Mouse (Mus musculus) liver, embryonic 14.5 days (tissue): ENCODE data around the gene Slc17a7.
"Not testable (repeated sequence)": the region's sequence is repeated elsewhere in the genome, so short reads cannot be mapped to it uniquely, and the experiment has no call there.

ENCODE experiments used
- CTCF ChIP-seq: IDR thresholded peaks from 2 replicates; pipeline ENCODE4 v1.5.1; 2016; ENCODE audit warnings: antibody characterized with exemption, low read depth, control low read depth
- EP300 ChIP-seq: IDR thresholded peaks from 2 replicates; pipeline ENCODE4 v1.6.1; 2016; ENCODE audit warnings: antibody characterized with exemption, low read depth

DNA sequence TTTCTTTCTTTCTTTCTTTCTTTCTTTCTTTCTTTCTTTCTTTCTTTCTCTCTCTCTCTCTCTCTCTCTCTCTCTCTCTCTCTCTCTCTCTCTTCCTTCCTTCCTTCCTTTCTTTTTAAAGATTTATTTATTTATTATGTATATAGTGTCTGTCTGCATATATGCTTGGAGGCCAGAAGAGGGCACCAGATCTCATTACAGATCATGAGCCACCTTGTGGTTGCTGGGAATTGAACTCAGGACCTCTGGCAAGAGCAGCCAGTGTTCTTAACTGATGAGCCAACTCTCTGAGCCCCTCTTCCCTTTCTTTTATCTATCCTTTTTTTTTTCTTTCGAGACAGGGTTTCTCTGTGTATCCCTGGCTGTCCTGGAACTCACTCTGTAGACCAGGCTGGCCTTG, 10.0 kb downstream of the Slc17a7 start:
- TF ChIP-seq CTCF = peak; percentile 60
- not testable (repeated sequence) for TF ChIP-seq EP300
